Mouse (Mus musculus) midbrain, embryonic 16.5 days (tissue): Measurements from ENCODE around the gene Whrn. TPM values are rescaled to one million over a fixed set of nuclear protein-coding genes. Genes with fewer than 3 reads are reported as not detected.

ENCODE experiments used
- ATAC-seq: fragments of 200-750 bp; cut with Nextera tagmentation; 2 replicates; pipeline ENCODE4 v1.8.0; 2017; ENCODE audit warnings: moderate TSS enrichment
- H3K27ac ChIP-seq: fragments of 300-500 bp; sonication (generic); 2 replicates; pipeline ENCODE4 v1.5.1; 2014; ENCODE audit warnings: mild to moderate bottlenecking, low read length, mixed read lengths
- H3K27me3 ChIP-seq: fragments of 300-500 bp; sonication (generic); 2 replicates; pipeline ENCODE4 v1.6.1; 2014; ENCODE audit warnings: low read depth, low read length, mixed read lengths; ENCODE audit not compliant: control insufficient read depth, insufficient read depth
- H3K36me3 ChIP-seq: fragments of 300-500 bp; sonication (generic); 2 replicates; pipeline ENCODE4 v1.6.1; 2014; ENCODE audit warnings: mild to moderate bottlenecking, low read length, moderate library complexity, mixed read lengths; ENCODE audit not compliant: control insufficient read depth, insufficient read depth
- H3K4me1 ChIP-seq: fragments of 300-500 bp; sonication (generic); 2 replicates; pipeline ENCODE4 v1.6.1; 2014; ENCODE audit warnings: mild to moderate bottlenecking, low read length, mixed read lengths; ENCODE audit not compliant: control insufficient read depth, insufficient read depth
- H3K4me2 ChIP-seq: fragments of 300-500 bp; sonication (generic); 2 replicates; pipeline ENCODE4 v1.6.1; 2014; ENCODE audit warnings: mild to moderate bottlenecking, low read length, mixed read lengths
- H3K4me3 ChIP-seq: fragments of 300-500 bp; sonication (generic); 2 replicates; pipeline ENCODE4 v1.5.1; 2014; ENCODE audit warnings: low read depth, mild to moderate bottlenecking, low read length, moderate library complexity, mixed read lengths
- H3K9ac ChIP-seq: fragments of 300-500 bp; sonication (generic); 2 replicates; pipeline ENCODE4 v1.6.1; 2014; ENCODE audit warnings: low read depth, low read length, mixed read lengths
- H3K9me3 ChIP-seq: fragments of 300-500 bp; sonication (generic); replicated peaks from 2 replicates; pipeline ENCODE4 v1.6.1; 2014; ENCODE audit warnings: mild to moderate bottlenecking, low read length, mixed read lengths; ENCODE audit not compliant: control insufficient read depth, poor library complexity, severe bottlenecking
- WGBS: fragments of 180-500 bp; shearing (Covaris S2); extraction: QIAGEN DNeasy Blood & Tissue Kit; methylation state at CpG from one replicate; pipeline ENCODE4 v1.1.7; 2014; 5-methylcytosine and 5-hydroxymethylcytosine counted together
- polyA plus RNA-seq: library from polyadenylated mRNA; unstranded; fragments of >200 nt; fragmentation: Nextera tagmentation; extraction: Ambion mirVana; gene quantifications from 2 replicates; pipeline ENCODE4 v1.2.1, GENCODE M21; 2015

The Whrn gene
- polyA plus RNA-seq, 1 experiment from 2014 or later: 4.9 TPM

GRCm38 (mm10) chr4:63487916-63488315 is 7.9 kb downstream of the Whrn start:
- H3K4me3 ChIP-seq: no peak overlapping the region
- WGBS: 99% methylated on average over 2 of the region's 2 CpGs
- no peaks in the 10 kb centered on the region for H3K27me3 ChIP-seq
- H3K9ac ChIP-seq: no peak overlapping the region
- H3K9me3 ChIP-seq: no peaks in the 10 kb centered on the region
- H3K4me1 ChIP-seq: peaks cover 15% of the 10 kb centered on the region; the same call in 1 of the 2 replicates
- no peak overlapping the region for H3K4me2 ChIP-seq
- ATAC-seq: no peak
- H3K36me3 ChIP-seq: no peaks in the 10 kb centered on the region
- no peak overlapping the region for H3K27ac ChIP-seq

- no peak for ATAC-seq
- H3K36me3 ChIP-seq: no peaks in the 10 kb centered on the region
- H3K9ac ChIP-seq: no peak overlapping the region
- H3K4me3 ChIP-seq: no peak overlapping the region
- peaks cover 15% of the 10 kb centered on the region; the same call in 1 of the 2 replicates for H3K4me1 ChIP-seq
- H3K9me3 ChIP-seq: no peaks in the 10 kb centered on the region
- WGBS: 69% methylated on average over 6 of the region's 6 CpGs
- H3K27me3 ChIP-seq: no peaks in the 10 kb centered on the region
- H3K27ac ChIP-seq: no peak overlapping the region
- no peak overlapping the region for H3K4me2 ChIP-seq
Observed at GRCm38 (mm10) chr4:63487256-63487655, 8.5 kb downstream of the Whrn start.

GRCm38 (mm10) chr4:63486523-63486922 is 9.3 kb downstream of the Whrn start:
- Histone ChIP-seq H3K4me2 (no peak overlapping the region), H3K4me3 (no peak overlapping the region), H3K9ac (no peak overlapping the region), H3K4me1 (peaks cover 15% of the 10 kb centered on the region; the same call in 1 of the 2 replicates), H3K9me3 (no peaks in the 10 kb centered on the region), H3K36me3 (no peaks in the 10 kb centered on the region), H3K27me3 (no peaks in the 10 kb centered on the region), H3K27ac (no peak overlapping the region)
- no peak for ATAC-seq
- 38% methylated on average over 4 of the region's 4 CpGs for WGBS

- Histone ChIP-seq H3K9me3 (no peaks in the 10 kb centered on the region), H3K27ac (no peak overlapping the region), H3K4me3 (no peak overlapping the region), H3K36me3 (no peaks in the 10 kb centered on the region), H3K27me3 (no peaks in the 10 kb centered on the region), H3K4me2 (no peak overlapping the region), H3K4me1 (peaks cover 6% of the 10 kb centered on the region; the same call in 1 of the 2 replicates), H3K9ac (no peak overlapping the region)
- WGBS: 41% methylated on average over 7 of the region's 7 CpGs
- no peak for ATAC-seq
Observed at GRCm38 (mm10) chr4:63483741-63484140, 12.1 kb downstream of the Whrn start.

- Histone ChIP-seq H3K27ac (no peak overlapping the region), H3K9me3 (no peaks in the 10 kb centered on the region), H3K27me3 (no peaks in the 10 kb centered on the region), H3K4me2 (no peak overlapping the region), H3K4me3 (no peak overlapping the region), H3K36me3 (no peaks in the 10 kb centered on the region), H3K9ac (no peak overlapping the region; the same call in 1 of the 2 replicates), H3K4me1 (0 out of 2 replicates have a peak, but pooled peaks cover 2% of the 10 kb centered on the region)
- ATAC-seq: no peak; the same call in 1 of the 2 replicates
- 43% methylated on average over 11 of the region's 11 CpGs for WGBS
Observed at GRCm38 (mm10) chr4:63480845-63481167, 15.0 kb downstream of the Whrn start.

GRCm38 (mm10) chr4:63480098-63480844 is 15.5 kb downstream of the Whrn start:
- no peaks in the 10 kb centered on the region for H3K27me3 ChIP-seq
- no peaks in the 10 kb centered on the region for H3K9me3 ChIP-seq
- H3K4me3 ChIP-seq: no peak overlapping the region
- H3K36me3 ChIP-seq: no peaks in the 10 kb centered on the region
- ATAC-seq: peak; percentile 55
- H3K9ac ChIP-seq: no peak overlapping the region; the same call in 1 of the 2 replicates
- no peak overlapping the region for H3K4me2 ChIP-seq
- no peak overlapping the region for H3K27ac ChIP-seq
- 16% methylated on average over 11 of the region's 11 CpGs for WGBS
- 0 out of 2 replicates have a peak, but pooled peaks cover 2% of the 10 kb centered on the region for H3K4me1 ChIP-seq

GRCm38 (mm10) chr4:63478036-63478435 is 17.8 kb downstream of the Whrn start:
- Histone ChIP-seq H3K9ac (no peak overlapping the region), H3K36me3 (no peaks in the 10 kb centered on the region), H3K27ac (no peak overlapping the region), H3K9me3 (no peaks in the 10 kb centered on the region), H3K4me1 (peaks cover 7% of the 10 kb centered on the region), H3K4me2 (no peak overlapping the region), H3K4me3 (no peak overlapping the region), H3K27me3 (no peaks in the 10 kb centered on the region)
- no peak for ATAC-seq
- 90% methylated on average over 7 of the region's 7 CpGs for WGBS

GRCm38 (mm10) chr4:63476891-63477290 is 18.9 kb downstream of the Whrn start:
- H3K27me3 ChIP-seq: no peaks in the 10 kb centered on the region
- H3K27ac ChIP-seq: no peak overlapping the region
- H3K9ac ChIP-seq: no peak overlapping the region
- H3K4me2 ChIP-seq: no peak overlapping the region
- H3K4me3 ChIP-seq: no peak overlapping the region
- 95% methylated on average over 6 of the region's 6 CpGs for WGBS
- no peak for ATAC-seq
- no peaks in the 10 kb centered on the region for H3K9me3 ChIP-seq
- peaks cover 7% of the 10 kb centered on the region for H3K4me1 ChIP-seq
- no peaks in the 10 kb centered on the region for H3K36me3 ChIP-seq

GRCm38 (mm10) chr4:63475208-63475607 is 20.6 kb downstream of the Whrn start:
- ATAC-seq: no peak
- H3K36me3 ChIP-seq: no peaks in the 10 kb centered on the region
- peaks cover 5% of the 10 kb centered on the region for H3K4me1 ChIP-seq
- no peak overlapping the region for H3K4me3 ChIP-seq
- no peak overlapping the region for H3K27ac ChIP-seq
- no peaks in the 10 kb centered on the region for H3K27me3 ChIP-seq
- 70% methylated on average over 3 of the region's 3 CpGs for WGBS
- H3K9ac ChIP-seq: no peak overlapping the region
- H3K4me2 ChIP-seq: no peak overlapping the region
- no peaks in the 10 kb centered on the region for H3K9me3 ChIP-seq
